Mouse (Mus musculus) hindbrain, embryonic 10.5 days (tissue): ENCODE results near the gene Wdr48. TPM values are rescaled to one million over a fixed set of nuclear protein-coding genes. Genes with fewer than 3 reads are reported as not detected.

Experiments
- DNase-seq: peaks from one replicate; pipeline ENCODE4 v3.0.0-alpha.2; 2017; ENCODE audit warnings: low spot score
- H3K27ac ChIP-seq: fragments of 300-500 bp; sonication (generic); 2 replicates; pipeline ENCODE4 v1.5.1; 2016; ENCODE audit warnings: mild to moderate bottlenecking, moderate library complexity
- H3K27me3 ChIP-seq: fragments of 300-500 bp; sonication (generic); 2 replicates; pipeline ENCODE4 v1.6.1; 2016; ENCODE audit warnings: mild to moderate bottlenecking; ENCODE audit not compliant: poor library complexity, insufficient read depth, severe bottlenecking
- H3K36me3 ChIP-seq: fragments of 300-500 bp; sonication (generic); 2 replicates; pipeline ENCODE4 v1.6.1; 2016; ENCODE audit warnings: mild to moderate bottlenecking, moderate library complexity
- H3K4me1 ChIP-seq: fragments of 300-500 bp; sonication (generic); replicated peaks from 2 replicates; pipeline ENCODE4 v1.6.1; 2016; ENCODE audit warnings: mild to moderate bottlenecking
- H3K4me3 ChIP-seq: fragments of 300-500 bp; sonication (generic); 2 replicates; pipeline ENCODE4 v1.5.1; 2016; ENCODE audit warnings: mild to moderate bottlenecking, moderate library complexity
- H3K9me3 ChIP-seq: fragments of 300-500 bp; sonication (generic); 2 replicates; pipeline ENCODE4 v1.6.1; 2016; ENCODE audit warnings: mild to moderate bottlenecking, moderate library complexity
- WGBS: fragments of 180-500 bp; shearing (Covaris S2); methylation state at CpG from one replicate; pipeline ENCODE4 v1.1.7; 2016; 5-methylcytosine and 5-hydroxymethylcytosine counted together
- polyA plus RNA-seq: library from polyadenylated mRNA; unstranded; fragments of >200 nt; fragmentation: Nextera tagmentation; extraction: Ambion mirVana; gene quantifications from 2 replicates; pipeline ENCODE4 v1.2.1, GENCODE M21; 2016

Wdr48 gene
- 62.6 and 69.7 TPM in 2 replicates for polyA plus RNA-seq

DNA sequence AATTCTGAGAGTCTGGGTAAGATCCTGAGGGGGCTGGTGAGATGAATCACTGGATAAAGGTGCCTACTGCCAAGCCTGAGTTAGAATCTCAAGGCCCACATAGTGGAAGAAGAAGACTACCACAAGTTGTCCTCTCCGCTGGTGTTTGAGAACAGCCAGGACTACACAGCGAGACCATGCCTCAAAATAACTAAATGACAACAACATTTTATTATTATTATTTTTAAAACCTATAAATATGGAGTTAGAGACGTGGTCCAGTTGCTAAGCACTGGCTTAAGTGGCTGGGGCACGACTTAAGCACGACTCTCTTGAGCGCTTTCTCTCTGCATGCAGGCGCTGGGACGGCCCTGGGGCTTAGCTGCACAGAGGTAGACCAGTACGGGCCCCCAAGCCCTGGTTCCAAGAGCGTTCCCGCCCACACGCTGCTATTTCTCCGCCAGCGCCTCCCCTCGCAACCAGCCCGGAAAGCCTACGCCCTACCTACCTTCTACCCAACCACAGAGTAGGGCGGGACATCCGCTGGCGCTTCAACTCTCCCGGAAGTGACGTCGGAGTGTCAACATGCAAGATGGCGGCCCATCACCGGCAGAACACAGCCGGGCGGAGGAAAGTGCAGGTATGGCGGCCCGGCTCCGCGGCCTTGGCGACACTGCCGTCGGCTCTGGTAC, at the start of gene Wdr48:
Gene Wdr48, plus strand, starts transcription at position 540 of the 671 bp plus-strand sequence.
- Histone ChIP-seq H3K4me1 (peaks cover 21% of the 10 kb centered on the region), H3K27me3 (peaks cover 19% of the 10 kb centered on the region; the same call in 1 of the 2 replicates), H3K9me3 (no peaks in the 10 kb centered on the region), H3K4me3 (peak within 1 kb of the TSS; percentile 97), H3K36me3 (no peaks in the 10 kb centered on the region), H3K27ac (peak within 1 kb of the TSS; percentile 95)
- peak; percentile 98 for DNase-seq
- 4% methylated on average over 34 of the region's 34 CpGs for WGBS

DNA sequence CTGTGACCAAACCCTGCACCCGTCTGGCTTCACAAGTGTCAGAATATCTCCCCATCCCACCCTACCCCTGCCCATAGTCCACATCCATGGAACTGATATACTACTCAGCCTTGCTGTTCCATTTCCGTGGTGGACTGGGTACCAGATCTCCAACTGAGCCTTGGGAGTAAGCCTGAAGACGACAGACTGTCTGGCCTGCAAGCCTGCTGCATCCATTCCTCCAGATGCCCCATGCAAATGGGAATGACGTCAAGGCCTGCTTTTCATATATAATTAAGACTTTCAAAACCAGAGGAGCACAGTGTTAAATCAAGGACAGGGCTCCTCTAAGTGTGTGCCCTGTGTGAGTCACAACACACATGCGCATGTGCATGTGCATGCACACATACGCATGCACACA, 47.5 kb upstream of the Wdr48 start:
- peaks cover 32% of the 10 kb centered on the region for H3K27me3 ChIP-seq
- no peak overlapping the region for H3K27ac ChIP-seq
- DNase-seq: no peak
- peaks cover 42% of the 10 kb centered on the region for H3K4me1 ChIP-seq
- WGBS: 76% methylated on average over 6 of the region's 6 CpGs
- no peaks in the 10 kb centered on the region for H3K36me3 ChIP-seq
- H3K9me3 ChIP-seq: no peaks in the 10 kb centered on the region
- H3K4me3 ChIP-seq: no peak overlapping the region

DNA sequence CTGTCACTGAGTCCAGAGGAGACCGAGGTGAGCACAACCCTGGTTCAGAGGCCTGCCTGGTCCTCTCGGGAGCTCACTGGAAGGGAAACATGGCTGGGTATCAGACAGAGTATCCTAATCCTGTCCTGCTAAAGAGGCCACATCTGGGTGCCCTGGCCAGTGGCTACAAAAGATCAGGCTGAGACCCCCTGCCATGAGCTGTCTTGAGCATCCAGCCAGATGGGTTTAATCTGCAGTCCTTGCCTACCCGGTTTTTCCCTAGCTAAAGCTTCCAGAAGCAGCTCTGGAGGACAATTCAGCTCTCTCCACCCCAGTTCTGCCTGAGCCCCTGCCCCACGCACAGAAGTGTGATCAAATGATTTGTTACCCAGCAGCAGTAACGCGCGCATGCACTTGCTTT, 46.0 kb upstream of the Wdr48 start:
- Histone ChIP-seq H3K4me1 (peaks cover 32% of the 10 kb centered on the region), H3K27me3 (peaks cover 28% of the 10 kb centered on the region), H3K9me3 (no peaks in the 10 kb centered on the region), H3K27ac (no peak overlapping the region), H3K36me3 (no peaks in the 10 kb centered on the region), H3K4me3 (no peak overlapping the region)
- WGBS: 39% methylated on average over 7 of the region's 7 CpGs
- no peak for DNase-seq

DNA sequence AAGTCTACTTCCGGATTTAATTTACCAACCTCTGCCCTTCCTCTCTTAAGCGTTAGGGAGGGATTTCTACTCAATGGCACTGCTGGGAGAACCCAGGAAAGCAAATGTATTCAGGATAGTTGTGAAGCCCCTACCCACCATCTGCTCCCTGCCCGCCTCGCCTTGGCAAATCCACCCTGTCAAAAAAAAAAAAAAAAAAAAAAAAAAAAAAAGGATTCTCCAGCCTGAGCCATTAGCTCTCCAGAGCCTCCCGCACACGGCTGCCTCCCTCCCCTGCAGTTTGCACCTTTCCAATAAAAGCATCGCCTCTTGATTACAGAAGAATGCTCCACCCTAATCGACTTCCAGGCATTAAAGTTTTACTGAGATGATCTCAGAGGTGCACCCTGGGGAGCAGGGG, 45.5 kb upstream of the Wdr48 start:
- no peak for DNase-seq
- Histone ChIP-seq H3K27me3 (peaks cover 28% of the 10 kb centered on the region), H3K4me3 (no peak overlapping the region), H3K36me3 (no peaks in the 10 kb centered on the region), H3K9me3 (no peaks in the 10 kb centered on the region), H3K27ac (no peak overlapping the region), H3K4me1 (peaks cover 37% of the 10 kb centered on the region)
- 19% methylated on average over 8 of the region's 8 CpGs for WGBS

DNA sequence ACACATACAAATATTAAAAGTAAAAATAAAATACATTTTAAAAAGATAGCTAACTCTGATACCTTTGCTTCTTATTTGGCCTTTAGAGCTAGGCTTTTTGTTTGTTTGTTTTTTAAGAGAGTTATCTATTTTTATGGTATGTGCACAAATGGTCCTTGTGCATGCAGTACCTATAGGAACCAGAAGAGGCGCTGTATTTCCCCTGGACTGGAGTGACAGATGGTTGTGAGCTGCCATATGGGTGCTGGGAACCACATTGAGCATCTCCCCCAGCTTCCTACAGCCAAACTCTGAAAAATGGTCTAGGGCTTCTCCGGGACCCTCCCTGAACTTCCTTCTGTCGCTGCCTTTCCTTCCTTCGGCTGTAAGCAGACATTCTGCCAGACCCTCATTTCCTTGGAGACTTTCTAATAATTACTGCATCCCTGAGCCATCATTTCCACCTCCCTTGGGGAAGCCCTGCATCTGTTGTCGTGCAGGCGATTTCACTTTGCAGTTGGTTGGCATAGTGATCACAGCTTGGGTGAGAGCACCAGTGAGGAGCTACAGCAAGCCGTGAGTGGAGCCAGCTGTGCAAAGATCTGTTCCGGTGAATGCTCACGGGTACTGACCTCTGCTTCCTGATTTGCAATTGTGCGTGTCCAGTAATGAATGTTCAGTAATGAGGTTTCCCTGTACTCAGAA, 42.2 kb upstream of the Wdr48 start:
- H3K36me3 ChIP-seq: no peaks in the 10 kb centered on the region
- peak overlapping the region; percentile 40; the same call in 1 of the 2 replicates for H3K27ac ChIP-seq
- peaks cover 11% of the 10 kb centered on the region; the same call in 1 of the 2 replicates for H3K27me3 ChIP-seq
- WGBS: 72% methylated on average over 10 of the region's 10 CpGs
- H3K4me1 ChIP-seq: peaks cover 27% of the 10 kb centered on the region
- peaks cover 8% of the 10 kb centered on the region; the same call in 1 of the 2 replicates for H3K9me3 ChIP-seq
- no peak overlapping the region for H3K4me3 ChIP-seq
- DNase-seq: no peak

DNA sequence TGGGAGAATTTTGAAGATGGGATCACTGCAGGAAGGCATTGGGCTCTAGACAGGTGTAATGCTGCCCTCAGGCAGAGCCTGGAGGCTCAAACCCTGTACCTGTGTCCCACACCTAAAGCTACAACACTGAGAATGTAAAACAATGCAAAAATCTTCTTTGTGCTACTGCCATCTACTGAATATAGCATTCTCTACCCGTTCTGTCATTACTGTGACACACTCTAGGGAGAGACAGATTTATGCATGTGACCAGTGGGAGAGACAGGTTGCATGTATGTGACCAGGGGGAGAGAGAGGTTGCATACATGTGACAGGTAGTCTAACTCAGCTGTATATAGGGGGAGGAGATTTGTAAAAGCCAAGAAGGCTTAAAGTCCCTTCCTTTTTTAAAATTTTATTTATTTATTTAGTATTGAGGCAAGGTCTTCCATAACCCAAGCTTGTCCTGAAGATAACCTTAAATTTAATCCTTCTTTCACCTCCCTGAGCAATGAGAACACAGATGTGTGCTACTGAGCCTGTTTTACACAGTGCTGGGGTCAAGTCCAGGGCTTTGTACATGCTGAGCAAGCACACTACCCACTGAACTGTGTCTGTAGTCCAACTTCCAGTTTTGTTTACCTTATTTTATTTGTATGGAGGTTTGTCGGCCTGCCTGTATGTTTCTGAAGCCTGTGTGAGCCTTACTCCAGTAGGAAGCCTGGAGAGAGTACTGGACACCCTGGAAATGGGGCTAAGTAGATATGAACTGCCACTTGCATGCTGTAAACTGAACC, 41.4 kb upstream of the Wdr48 start:
- 76% methylated on average over 2 of the region's 2 CpGs for WGBS
- peak overlapping the region; percentile 40; the same call in 1 of the 2 replicates for H3K27ac ChIP-seq
- no peaks in the 10 kb centered on the region for H3K36me3 ChIP-seq
- peaks cover 7% of the 10 kb centered on the region; the same call in 1 of the 2 replicates for H3K27me3 ChIP-seq
- peaks cover 15% of the 10 kb centered on the region; the same call in 1 of the 2 replicates for H3K9me3 ChIP-seq
- H3K4me1 ChIP-seq: peaks cover 27% of the 10 kb centered on the region
- no peak overlapping the region for H3K4me3 ChIP-seq
- no peak for DNase-seq

DNA sequence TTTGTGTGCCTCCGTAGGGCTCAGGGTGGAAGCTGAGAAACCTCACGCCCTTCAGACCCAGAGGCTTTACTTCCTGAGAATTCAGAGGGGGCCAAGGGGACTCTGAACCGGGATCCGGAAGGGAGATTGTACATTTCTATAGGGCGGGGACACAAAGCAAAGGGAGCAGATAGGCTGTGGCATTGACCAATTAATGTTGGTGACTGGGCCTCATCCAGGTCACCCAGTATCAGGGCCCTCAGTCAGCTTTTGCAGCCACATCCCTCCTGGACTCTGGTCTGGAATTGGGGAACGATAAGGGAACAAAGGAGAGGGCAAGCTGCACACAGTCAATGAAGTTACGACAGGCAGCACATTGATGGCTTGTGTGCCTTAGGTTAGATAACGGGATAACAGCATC, 40.5 kb upstream of the Wdr48 start:
- Histone ChIP-seq H3K27me3 (no peaks in the 10 kb centered on the region), H3K9me3 (peaks cover 16% of the 10 kb centered on the region; the same call in 1 of the 2 replicates), H3K36me3 (no peaks in the 10 kb centered on the region), H3K27ac (no peak overlapping the region), H3K4me1 (peaks cover 19% of the 10 kb centered on the region), H3K4me3 (no peak overlapping the region)
- 69% methylated on average over 8 of the region's 8 CpGs for WGBS
- no peak for DNase-seq

DNA sequence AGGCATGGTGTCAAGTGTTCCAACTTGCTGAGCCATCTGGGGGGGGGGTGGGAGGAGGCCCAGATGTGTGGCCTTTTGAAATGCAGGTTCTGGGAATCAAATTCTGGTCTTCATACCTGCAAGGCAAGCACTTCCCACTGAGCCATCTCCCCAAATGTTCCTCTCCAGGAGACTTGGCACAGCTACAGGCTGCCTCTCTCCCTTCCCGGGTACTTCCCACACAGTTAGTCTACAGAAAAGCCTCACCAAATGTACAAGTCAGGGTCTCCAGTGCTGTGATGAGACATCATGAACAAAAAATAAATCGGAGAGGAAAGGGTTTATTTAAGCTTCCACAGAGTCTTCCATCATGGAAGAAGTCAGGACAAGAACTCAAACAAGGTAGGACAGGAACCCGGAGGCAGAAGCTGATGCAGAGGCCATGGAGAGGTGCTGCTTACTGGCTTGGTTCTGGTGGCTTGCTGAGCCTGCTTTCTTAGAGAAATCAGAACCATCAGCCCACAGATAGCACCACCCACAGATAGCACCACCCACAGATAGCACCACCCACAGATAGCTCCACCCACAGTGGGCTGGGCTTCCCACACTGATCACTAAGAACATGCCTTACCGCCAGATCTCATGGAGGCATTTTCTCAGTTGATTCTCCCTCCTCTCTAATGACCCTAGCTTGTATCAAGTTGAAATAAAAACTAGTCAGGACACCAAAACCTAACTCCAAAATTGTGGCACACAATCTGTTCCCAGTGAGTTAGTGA, 7.4 kb upstream of the Wdr48 start:
- Histone ChIP-seq H3K4me3 (no peak overlapping the region), H3K27ac (no peak overlapping the region), H3K27me3 (peaks cover 30% of the 10 kb centered on the region), H3K4me1 (peaks cover 19% of the 10 kb centered on the region), H3K36me3 (no peaks in the 10 kb centered on the region), H3K9me3 (no peaks in the 10 kb centered on the region)
- no peak for DNase-seq
- 76% methylated on average over 4 of the region's 4 CpGs for WGBS

DNA sequence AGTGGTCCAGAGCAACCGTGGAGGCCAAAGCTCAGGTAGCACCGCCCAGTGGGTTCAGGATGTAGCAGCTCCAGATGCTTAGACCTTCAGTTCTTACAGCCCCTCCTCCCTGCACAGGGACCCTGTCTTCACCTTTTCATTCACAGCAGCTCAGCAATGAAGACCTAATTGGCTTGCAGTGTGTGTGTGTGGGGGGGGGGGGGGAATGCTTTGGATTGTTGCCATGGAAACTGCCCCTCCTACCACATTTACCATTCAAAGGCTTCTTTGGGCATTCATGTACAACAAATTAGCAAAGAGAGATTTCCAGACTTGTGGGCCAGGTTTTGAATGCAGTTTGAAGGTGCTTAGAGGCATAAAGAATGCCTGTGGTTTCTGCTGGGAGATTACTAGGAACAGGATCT, 5.8 kb upstream of the Wdr48 start:
- peak; percentile 42 for DNase-seq
- 35% methylated on average over 2 of the region's 2 CpGs for WGBS

DNA sequence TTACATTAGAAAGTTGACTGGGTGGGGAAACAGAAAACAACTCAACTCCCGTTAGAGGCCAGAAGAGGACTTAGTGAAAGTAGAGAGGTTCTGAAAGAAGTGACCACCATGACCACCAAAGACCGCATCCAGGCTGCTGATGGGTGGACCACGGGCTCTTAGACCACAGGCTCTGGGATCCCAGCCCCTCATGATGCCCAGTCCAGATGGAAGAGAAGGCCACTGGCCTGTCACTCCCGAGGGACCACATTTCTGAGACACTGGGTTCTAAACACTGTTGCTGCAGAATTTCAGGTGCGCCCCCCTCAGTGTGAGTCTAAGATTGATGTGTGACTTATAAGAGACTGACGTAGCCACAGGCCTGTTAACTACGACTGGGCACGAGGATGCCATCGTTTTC, 5.2 kb upstream of the Wdr48 start:
- 80% methylated on average over 9 of the region's 9 CpGs for WGBS
- H3K27ac ChIP-seq: no peak overlapping the region
- H3K4me3 ChIP-seq: no peak overlapping the region
- H3K27me3 ChIP-seq: peaks cover 35% of the 10 kb centered on the region
- H3K4me1 ChIP-seq: peaks cover 23% of the 10 kb centered on the region
- H3K9me3 ChIP-seq: no peaks in the 10 kb centered on the region
- no peaks in the 10 kb centered on the region for H3K36me3 ChIP-seq
- no peak for DNase-seq

More for the DNA sequence above, 5.8 kb upstream of the Wdr48 start:
- Histone ChIP-seq H3K27me3 (peaks cover 35% of the 10 kb centered on the region), H3K4me1 (peaks cover 19% of the 10 kb centered on the region), H3K27ac (no peak overlapping the region), H3K4me3 (no peak overlapping the region), H3K36me3 (no peaks in the 10 kb centered on the region), H3K9me3 (no peaks in the 10 kb centered on the region)

DNA sequence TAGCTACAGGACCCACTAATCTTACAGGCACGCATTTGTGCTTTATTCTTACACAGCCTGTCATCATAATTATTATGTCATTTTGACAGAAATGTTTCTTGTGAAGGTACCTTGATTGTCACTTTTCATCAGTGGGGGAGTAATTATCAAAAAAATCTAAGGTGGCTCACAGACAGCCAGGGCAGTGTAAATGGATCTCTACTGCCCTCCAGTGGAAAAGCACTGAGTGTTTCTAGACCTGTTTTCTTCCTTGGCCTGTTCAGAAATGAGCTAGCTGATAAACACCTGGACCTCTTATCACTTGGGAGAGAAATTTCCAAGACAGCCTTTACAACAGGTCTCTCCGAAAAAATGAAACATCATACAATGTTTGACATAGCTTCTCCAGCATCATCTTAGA, 4.0 kb upstream of the Wdr48 start:
- H3K36me3 ChIP-seq: no peaks in the 10 kb centered on the region
- H3K27ac ChIP-seq: no peak overlapping the region
- peaks cover 31% of the 10 kb centered on the region for H3K4me1 ChIP-seq
- H3K4me3 ChIP-seq: no peak overlapping the region
- no peak for DNase-seq
- H3K27me3 ChIP-seq: peaks cover 35% of the 10 kb centered on the region
- H3K9me3 ChIP-seq: no peaks in the 10 kb centered on the region
- 50% methylated on average over 2 of the region's 2 CpGs for WGBS

DNA sequence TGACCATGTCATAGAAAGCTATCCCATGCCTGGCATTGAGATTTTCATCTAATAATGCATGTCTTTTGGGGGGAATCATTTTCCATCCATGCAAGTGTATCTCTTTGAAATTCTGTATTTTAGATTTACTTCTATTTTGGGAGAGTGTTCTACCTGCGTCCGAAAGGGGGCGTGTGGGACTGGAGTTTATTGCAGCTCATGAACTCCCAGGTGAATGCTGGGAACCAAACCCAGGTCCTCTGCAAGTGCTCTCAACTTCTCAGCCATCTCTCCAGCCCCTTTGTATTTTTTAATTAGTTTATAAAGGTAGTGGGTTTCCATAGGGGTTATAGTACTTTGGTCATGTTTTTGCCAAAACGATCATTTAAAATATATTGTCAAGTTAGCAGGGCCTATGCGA, 797 bp upstream of the Wdr48 start:
- no peak overlapping the region for H3K27ac ChIP-seq
- H3K36me3 ChIP-seq: no peaks in the 10 kb centered on the region
- DNase-seq: no peak
- peak overlapping the region; percentile 97; the same call in 1 of the 2 replicates for H3K4me3 ChIP-seq
- H3K9me3 ChIP-seq: no peaks in the 10 kb centered on the region
- peaks cover 19% of the 10 kb centered on the region; the same call in 1 of the 2 replicates for H3K27me3 ChIP-seq
- peaks cover 27% of the 10 kb centered on the region for H3K4me1 ChIP-seq
- 88% methylated on average over 5 of the region's 5 CpGs for WGBS
